Mouse (Mus musculus): ENCODE data around the gene S100pbp. TPM values are rescaled to one million over a fixed set of nuclear protein-coding genes. Genes with fewer than 3 reads are reported as not detected.
A peak's percentile ranks its signal among the peaks of the same experiment; 100 is the strongest.

S100pbp gene
- polyA plus RNA-seq, 1 experiment from 2014 or later, result 20.1 TPM

- no peak overlapping the region for H3K27ac ChIP-seq
- H3K9me3 ChIP-seq, result no peaks in the 10 kb centered on the region
- peaks cover 65% of the 10 kb centered on the region for H3K27me3 ChIP-seq (ENCODE audit: insufficient read depth, poor library complexity, severe bottlenecking)
- H3K4me1 ChIP-seq, result peaks cover 42% of the 10 kb centered on the region
- WGBS, result 55% methylated on average over 13 of the region's 13 CpGs
- H3K4me3 ChIP-seq, result no peak overlapping the region
- H3K36me3 ChIP-seq, result no peaks in the 10 kb centered on the region
- no peak for DNase-seq (ENCODE audit: low spot score)
Measured at GRCm38 (mm10) chr4:129128582-129129338, 60.8 kb downstream of the S100pbp start.

DNA sequence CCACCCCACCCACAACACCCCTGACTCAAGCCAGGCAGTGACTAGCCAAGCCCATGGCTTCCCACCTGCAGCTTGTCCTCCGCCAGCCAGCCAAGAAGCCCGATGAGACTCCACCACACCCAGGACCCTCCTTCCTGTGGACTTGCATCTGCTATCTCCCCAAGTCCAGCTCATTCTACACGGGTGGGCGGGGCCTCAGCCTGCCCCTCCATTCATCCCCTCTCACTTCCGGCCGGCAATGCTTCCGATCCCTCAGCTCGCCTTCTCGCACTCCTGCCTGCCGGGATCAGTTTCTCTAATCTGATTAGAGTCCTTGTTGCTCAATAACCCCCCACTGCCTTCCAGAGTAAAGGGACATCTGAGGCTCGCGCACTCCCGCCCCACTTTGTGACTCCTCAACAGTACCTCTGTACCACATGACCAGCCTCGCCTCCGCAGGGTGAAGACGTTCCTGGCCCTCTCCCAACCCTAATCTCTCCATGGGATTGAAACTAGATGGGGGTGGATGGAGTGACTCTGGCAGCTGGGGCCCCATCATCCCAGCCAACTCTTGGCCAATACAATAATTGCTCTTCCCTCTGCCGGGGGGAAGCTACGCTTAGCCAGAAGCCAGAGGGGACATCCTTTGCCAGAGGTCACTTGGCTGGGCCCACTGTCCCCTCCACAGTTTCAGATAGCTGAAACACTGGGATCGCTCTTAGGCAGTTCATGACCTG lies 63.6 kb downstream of the S100pbp start:
- 13% methylated on average over 19 of the region's 19 CpGs for WGBS
- no peaks in the 10 kb centered on the region for H3K36me3 ChIP-seq
- DNase-seq (ENCODE audit: low spot score), result no peak
- no peaks in the 10 kb centered on the region for H3K9me3 ChIP-seq
- peaks cover 77% of the 10 kb centered on the region for H3K27me3 ChIP-seq (ENCODE audit: insufficient read depth, poor library complexity, severe bottlenecking)
- H3K4me3 ChIP-seq, result peak overlapping the region; percentile 49
- H3K4me1 ChIP-seq, result peaks cover 48% of the 10 kb centered on the region
- no peak overlapping the region for H3K27ac ChIP-seq

- Histone ChIP-seq H3K27ac (no peak overlapping the region), H3K36me3 (no peaks in the 10 kb centered on the region), H3K9me3 (no peaks in the 10 kb centered on the region), H3K27me3 (ENCODE audit: insufficient read depth, poor library complexity, severe bottlenecking) (peaks cover 83% of the 10 kb centered on the region), H3K4me3 (peak overlapping the region; percentile 16), H3K4me1 (peaks cover 41% of the 10 kb centered on the region)
- 5% methylated on average over 13 of the region's 13 CpGs for WGBS
- no peak for DNase-seq (ENCODE audit: low spot score)
Measured at GRCm38 (mm10) chr4:129124652-129125146, 64.8 kb downstream of the S100pbp start.

- Histone ChIP-seq H3K36me3 (no peaks in the 10 kb centered on the region), H3K27ac (no peak overlapping the region), H3K4me3 (no peak overlapping the region), H3K4me1 (peaks cover 33% of the 10 kb centered on the region), H3K27me3 (ENCODE audit: insufficient read depth, poor library complexity, severe bottlenecking) (peaks cover 85% of the 10 kb centered on the region), H3K9me3 (no peaks in the 10 kb centered on the region)
- 17% methylated on average over 8 of the region's 8 CpGs for WGBS
- no peak for DNase-seq (ENCODE audit: low spot score)
Measured at GRCm38 (mm10) chr4:129122719-129123118, 66.8 kb downstream of the S100pbp start.

GRCm38 (mm10) chr4:129122107-129122506 lies 67.4 kb downstream of the S100pbp start:
- H3K4me3 ChIP-seq, result no peak overlapping the region
- WGBS, result 37% methylated on average over 9 of the region's 9 CpGs
- no peaks in the 10 kb centered on the region for H3K9me3 ChIP-seq
- peaks cover 86% of the 10 kb centered on the region for H3K27me3 ChIP-seq (ENCODE audit: insufficient read depth, poor library complexity, severe bottlenecking)
- DNase-seq (ENCODE audit: low spot score), result no peak
- no peak overlapping the region for H3K27ac ChIP-seq
- peaks cover 33% of the 10 kb centered on the region for H3K4me1 ChIP-seq
- no peaks in the 10 kb centered on the region for H3K36me3 ChIP-seq

DNA sequence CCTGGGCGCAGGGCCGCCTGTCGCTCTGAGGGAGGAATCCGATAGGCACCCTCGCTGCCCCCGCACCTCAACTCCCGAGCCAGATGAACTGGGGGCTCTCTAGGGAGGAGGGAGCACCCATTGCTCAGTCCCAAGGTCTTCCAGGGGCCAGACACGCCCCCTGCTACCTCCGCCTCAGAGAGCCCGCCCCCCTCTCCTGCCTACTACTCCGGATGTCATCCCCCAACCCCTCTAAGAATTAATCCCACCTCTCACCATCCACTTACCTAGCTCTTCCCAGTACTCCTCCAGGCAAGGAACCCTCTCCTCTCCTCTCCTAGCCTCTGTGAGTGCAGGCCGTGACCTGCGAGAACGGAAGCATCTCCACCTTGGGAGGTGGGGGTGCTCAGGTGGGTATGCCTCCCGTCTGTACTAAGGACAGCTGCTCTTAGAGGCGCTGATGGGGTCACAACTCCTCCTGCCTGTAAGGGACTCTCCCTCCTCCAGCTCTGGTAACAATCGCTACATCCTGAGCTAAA lies 67.9 kb downstream of the S100pbp start, which contains the start of gene Hpca:
Gene Hpca, minus strand, starts transcription at position 468 of the 518 bp plus-strand sequence.
- H3K27ac ChIP-seq, result no peak within 1 kb of the TSS
- H3K4me1 ChIP-seq, result peaks cover 33% of the 10 kb centered on the region
- WGBS, result under 1% methylated on average over 17 of the region's 17 CpGs
- no peaks in the 10 kb centered on the region for H3K36me3 ChIP-seq
- DNase-seq (ENCODE audit: low spot score), result no peak
- H3K27me3 ChIP-seq (ENCODE audit: insufficient read depth, poor library complexity, severe bottlenecking), result peaks cover 88% of the 10 kb centered on the region
- H3K9me3 ChIP-seq, result no peaks in the 10 kb centered on the region
- H3K4me3 ChIP-seq, result peak within 1 kb of the TSS; percentile 62

DNA sequence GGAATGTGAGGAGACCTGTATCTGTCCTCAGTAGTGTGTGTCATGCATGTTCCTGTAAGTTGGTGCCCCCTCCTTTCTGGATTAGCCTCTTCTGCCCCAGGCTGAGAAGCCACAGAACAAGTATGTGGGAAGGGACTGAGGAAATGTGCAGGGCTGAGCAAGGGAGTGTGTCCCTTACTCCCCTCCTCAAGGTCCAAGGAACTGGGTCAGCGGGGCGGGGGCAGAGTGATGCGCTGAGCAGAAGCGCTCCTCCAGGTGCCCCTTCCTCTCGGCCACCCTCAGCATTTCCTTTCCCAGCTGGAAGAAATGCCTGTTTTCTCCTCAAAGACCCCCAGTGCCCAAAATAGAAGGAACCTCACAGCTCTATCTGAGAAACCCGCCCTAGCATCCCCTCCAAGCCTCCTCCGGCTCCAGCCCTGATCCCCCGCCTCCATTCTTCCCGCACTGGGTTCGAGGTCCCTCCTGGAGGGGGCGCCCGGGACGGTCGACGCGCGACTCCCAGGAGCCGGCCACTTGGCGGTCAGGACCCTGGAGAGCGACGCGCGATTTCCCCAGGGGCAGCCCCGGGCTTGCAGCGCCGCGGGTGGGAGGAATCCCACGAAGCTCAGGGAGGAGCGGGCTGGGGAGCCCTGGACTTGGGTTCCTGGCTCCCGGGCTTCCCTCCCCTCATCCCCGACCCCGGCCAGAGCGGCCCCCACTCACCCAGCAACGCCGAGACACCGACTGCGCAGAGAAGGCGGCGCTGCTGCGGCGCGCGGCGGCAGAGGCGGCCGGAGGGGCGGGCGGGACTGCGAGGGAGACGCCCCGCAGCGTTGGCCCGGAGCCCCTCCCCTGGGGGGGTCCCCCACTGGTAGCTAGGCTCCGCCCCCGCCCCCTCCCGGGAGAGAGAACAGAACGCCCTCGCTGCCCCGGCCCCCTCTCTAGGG lies 68.7 kb downstream of the S100pbp start:
- peaks cover 88% of the 10 kb centered on the region for H3K27me3 ChIP-seq (ENCODE audit: insufficient read depth, poor library complexity, severe bottlenecking)
- H3K36me3 ChIP-seq, result no peaks in the 10 kb centered on the region
- H3K4me1 ChIP-seq, result peaks cover 28% of the 10 kb centered on the region
- H3K27ac ChIP-seq, result no peak overlapping the region
- DNase-seq (ENCODE audit: low spot score), result peak; percentile 88
- peak overlapping the region; percentile 62 for H3K4me3 ChIP-seq
- H3K9me3 ChIP-seq, result no peaks in the 10 kb centered on the region
- WGBS, result 2% methylated on average over 57 of the region's 59 CpGs

- DNase-seq (ENCODE audit: low spot score), result no peak
- H3K9me3 ChIP-seq, result no peaks in the 10 kb centered on the region
- 72% methylated on average over 10 of the region's 10 CpGs for WGBS
- H3K27ac ChIP-seq, result no peak overlapping the region
- no peaks in the 10 kb centered on the region for H3K36me3 ChIP-seq
- peaks cover 86% of the 10 kb centered on the region for H3K27me3 ChIP-seq (ENCODE audit: insufficient read depth, poor library complexity, severe bottlenecking)
- H3K4me3 ChIP-seq, result no peak overlapping the region
- H3K4me1 ChIP-seq, result peaks cover 17% of the 10 kb centered on the region
Measured at GRCm38 (mm10) chr4:129119708-129120107, 69.8 kb downstream of the S100pbp start.

- Histone ChIP-seq H3K9me3 (no peaks in the 10 kb centered on the region), H3K4me1 (peaks cover 18% of the 10 kb centered on the region), H3K27me3 (ENCODE audit: insufficient read depth, poor library complexity, severe bottlenecking) (peaks cover 87% of the 10 kb centered on the region), H3K36me3 (no peaks in the 10 kb centered on the region), H3K27ac (no peak overlapping the region), H3K4me3 (no peak overlapping the region)
- 84% methylated on average over 14 of the region's 14 CpGs for WGBS
- no peak for DNase-seq (ENCODE audit: low spot score)
Measured at GRCm38 (mm10) chr4:129117720-129118510, 71.6 kb downstream of the S100pbp start.

DNA sequence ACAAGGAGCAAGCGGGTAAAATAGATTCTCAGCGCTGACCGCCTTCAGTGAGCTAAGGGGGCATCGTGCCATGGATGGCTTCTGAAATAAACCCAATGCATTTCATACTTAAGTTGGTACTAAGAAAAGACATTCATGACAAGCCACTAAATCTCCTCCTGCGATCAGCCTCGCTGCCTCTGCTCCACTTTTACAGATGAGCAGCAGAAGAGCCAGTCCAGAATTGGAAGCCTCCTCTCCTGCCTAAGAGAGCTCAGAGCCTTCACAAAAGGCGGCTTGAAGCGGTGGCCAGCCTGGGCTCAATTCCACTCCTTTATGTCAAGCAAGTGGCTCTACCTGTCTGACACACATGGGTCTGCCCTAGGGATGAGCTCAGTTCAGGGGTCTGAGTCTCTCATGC lies 72.8 kb downstream of the S100pbp start:
- Histone ChIP-seq H3K9me3 (no peaks in the 10 kb centered on the region), H3K4me1 (peaks cover 24% of the 10 kb centered on the region), H3K27me3 (ENCODE audit: insufficient read depth, poor library complexity, severe bottlenecking) (peaks cover 82% of the 10 kb centered on the region), H3K4me3 (no peak overlapping the region), H3K27ac (no peak overlapping the region), H3K36me3 (no peaks in the 10 kb centered on the region)
- WGBS, result 86% methylated on average over 8 of the region's 8 CpGs
- no peak for DNase-seq (ENCODE audit: low spot score)

- Histone ChIP-seq H3K36me3 (no peaks in the 10 kb centered on the region), H3K4me3 (no peak overlapping the region), H3K9me3 (no peaks in the 10 kb centered on the region), H3K27ac (no peak overlapping the region), H3K4me1 (peaks cover 20% of the 10 kb centered on the region; the same call in 1 of the 2 replicates), H3K27me3 (ENCODE audit: insufficient read depth, poor library complexity, severe bottlenecking) (peaks cover 66% of the 10 kb centered on the region)
- DNase-seq (ENCODE audit: low spot score), result peak; percentile 84
- WGBS, result 31% methylated on average over 28 of the region's 28 CpGs
Measured at GRCm38 (mm10) chr4:129113083-129113988, 76.2 kb downstream of the S100pbp start.
